Mouse (Mus musculus) urinary bladder, postnatal 36 days (tissue): ENCODE measurements around the gene Magi1.

Experiments
- DNase-seq, 2 experiments: peaks; one replicate each; pipeline ENCODE4 v3.0.0; 2022; ENCODE audit warnings: low spot score in 2 of 2, mixed read lengths in 1 of 2

Gene Magi1

GRCm38 (mm10) chr6:94283318-94284061, at the start of gene Magi1:
Gene Magi1, minus strand, starts transcription at chr6:94283917.
- DNase-seq: peak; percentile 87 to 94

GRCm38 (mm10) chr6:94327143-94327542, 43.4 kb upstream of the Magi1 start:
- no peak for DNase-seq

GRCm38 (mm10) chr6:94316886-94317285, 33.2 kb upstream of the Magi1 start:
- no peak for DNase-seq

DNA sequence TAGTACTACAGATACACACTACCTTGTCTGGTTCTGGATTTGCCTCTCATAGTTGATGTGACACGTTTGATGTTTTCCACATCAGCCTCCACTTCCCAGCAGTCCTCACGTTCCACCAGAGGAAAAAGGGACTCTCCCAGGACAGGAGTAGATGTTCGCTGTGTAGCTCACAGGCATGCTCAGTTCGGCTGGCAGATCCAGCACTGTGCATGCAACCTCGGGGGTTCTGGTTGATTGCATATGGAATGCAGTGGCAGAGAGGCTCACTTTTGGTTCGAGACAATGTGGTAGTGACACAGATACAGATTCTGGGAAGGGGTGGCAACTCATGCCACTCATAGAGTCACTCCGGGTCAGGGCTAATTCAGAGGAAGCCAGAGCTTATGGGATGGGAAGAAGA, 28.6 kb upstream of the Magi1 start:
- no peak for DNase-seq

- DNase-seq: no peak
Measured at GRCm38 (mm10) chr6:94308498-94308897, 24.8 kb upstream of the Magi1 start.

- no peak for DNase-seq
Measured at GRCm38 (mm10) chr6:94303512-94303911, 19.8 kb upstream of the Magi1 start.

- no peak for DNase-seq
Measured at GRCm38 (mm10) chr6:94301804-94302203, 18.1 kb upstream of the Magi1 start.

GRCm38 (mm10) chr6:94300562-94300961, 16.8 kb upstream of the Magi1 start:
- no peak for DNase-seq

GRCm38 (mm10) chr6:94287387-94287786, 3.7 kb upstream of the Magi1 start:
- no peak for DNase-seq

- DNase-seq: no peak
Measured at GRCm38 (mm10) chr6:94286555-94286954, 2.8 kb upstream of the Magi1 start.

DNA sequence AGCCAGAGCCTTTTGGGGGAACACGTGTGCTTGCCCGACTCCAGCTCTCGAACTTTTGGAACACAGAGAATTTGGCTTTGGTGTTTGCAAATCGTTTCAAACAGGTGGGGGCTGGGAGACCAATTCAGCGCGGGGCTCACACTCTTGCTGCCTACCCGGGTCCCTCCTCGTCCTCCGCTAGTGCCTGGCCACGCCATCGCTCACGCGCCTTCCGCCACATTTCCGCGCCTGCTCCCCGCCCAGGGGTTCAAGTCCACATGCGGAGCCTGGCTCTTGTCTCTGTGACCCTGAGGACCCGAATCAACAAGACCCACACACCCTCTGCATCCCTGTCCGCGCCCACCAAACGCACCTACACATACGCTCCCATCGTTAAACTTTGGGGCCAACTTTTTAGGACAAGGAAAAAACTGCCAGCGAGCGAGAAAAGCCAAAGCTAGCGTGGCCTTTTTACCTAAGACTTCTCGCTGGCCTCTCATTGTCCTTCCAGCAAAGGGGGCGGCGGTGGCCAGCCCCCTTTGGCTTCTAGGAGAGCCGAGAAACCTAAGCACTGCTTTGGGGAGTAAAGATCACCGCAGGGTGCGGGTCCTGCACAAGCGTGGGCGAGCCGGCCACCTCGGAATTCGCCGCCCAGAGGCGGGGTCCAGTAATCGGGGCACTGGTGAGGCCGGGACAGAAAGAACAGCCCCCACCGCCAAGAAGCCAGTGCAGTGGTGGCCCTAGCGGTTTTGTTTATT, 540 bp upstream of the Magi1 start:
- peak in 1 of 2 experiments; percentile 31 for DNase-seq

- peak; percentile 16 to 22 for DNase-seq
Measured at GRCm38 (mm10) chr6:94282301-94283241, 1.1 kb downstream of the Magi1 start.

DNA sequence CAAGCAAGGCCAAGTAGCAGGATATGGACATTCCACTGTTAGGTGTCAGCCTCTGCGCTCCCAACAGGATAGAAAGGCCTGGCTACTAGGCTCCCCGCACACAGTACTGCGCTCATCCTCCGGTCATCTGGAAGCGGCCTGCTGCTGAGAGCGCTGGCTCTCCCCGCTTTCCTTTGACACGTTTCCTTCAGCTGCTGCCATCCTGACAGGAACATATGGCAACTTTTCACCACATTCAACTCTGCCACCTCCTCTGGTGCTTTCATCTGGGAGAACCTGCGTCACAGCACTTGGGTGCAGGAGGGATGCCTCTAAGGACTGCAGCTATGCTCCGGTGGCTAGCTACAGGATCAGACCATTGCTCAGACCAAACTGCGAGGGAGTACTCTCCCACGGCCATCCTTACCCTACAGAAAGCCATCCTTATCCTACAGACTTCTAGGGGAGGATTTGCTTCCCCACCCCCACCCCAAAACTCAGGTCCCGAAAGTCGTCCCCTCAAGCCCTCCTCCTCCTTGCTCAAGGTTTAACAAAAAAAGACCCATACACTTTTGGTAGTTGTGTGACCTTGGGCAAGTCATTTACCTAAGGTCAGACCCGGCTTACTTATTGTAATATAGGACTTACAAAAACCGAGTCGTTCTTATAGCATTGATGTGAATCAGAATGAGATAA, 2.0 kb downstream of the Magi1 start:
- no peak for DNase-seq

DNA sequence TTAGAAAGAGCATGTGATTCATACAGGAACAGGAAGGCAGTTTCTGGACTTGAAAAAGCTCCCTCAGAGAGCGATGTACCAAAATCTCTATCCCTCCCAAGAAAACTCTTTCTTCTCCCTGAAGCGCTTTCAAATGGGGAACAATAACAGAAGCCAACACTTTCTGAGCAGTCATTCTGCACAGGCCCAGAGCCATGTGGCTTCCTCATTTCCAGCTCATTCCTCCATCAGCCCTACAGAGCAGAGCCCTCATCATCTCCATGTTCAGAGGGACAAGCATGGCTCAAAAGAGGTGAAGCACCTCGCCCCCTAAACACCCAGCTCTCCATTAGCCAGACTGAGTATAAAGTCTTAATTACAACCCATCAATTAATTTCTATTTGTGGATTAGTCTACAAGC, 9.8 kb downstream of the Magi1 start:
- no peak for DNase-seq

DNA sequence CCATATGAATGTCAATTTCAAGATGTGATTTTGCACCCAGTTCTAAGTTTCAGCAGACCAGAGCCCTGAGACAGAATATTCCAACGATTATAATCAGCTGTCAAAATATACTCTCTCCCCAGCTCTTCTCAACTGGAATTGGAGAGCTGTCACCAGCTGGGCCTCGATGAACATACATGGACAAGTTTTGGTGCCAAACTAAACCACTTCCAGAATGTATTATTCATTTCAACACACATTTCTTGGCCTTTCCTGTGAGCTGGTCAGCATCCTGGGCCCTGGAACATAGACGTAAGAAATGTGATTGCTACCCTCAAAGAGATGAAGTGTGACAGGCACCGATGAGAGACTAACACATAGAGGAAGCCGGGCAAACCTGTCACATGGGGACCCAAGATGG, 13.7 kb downstream of the Magi1 start:
- DNase-seq: no peak

GRCm38 (mm10) chr6:94269174-94269573, 14.5 kb downstream of the Magi1 start:
- DNase-seq: no peak

GRCm38 (mm10) chr6:94265244-94265935, 18.3 kb downstream of the Magi1 start:
- no peak for DNase-seq

- DNase-seq: no peak
Measured at GRCm38 (mm10) chr6:94264183-94264941, 19.4 kb downstream of the Magi1 start.

DNA sequence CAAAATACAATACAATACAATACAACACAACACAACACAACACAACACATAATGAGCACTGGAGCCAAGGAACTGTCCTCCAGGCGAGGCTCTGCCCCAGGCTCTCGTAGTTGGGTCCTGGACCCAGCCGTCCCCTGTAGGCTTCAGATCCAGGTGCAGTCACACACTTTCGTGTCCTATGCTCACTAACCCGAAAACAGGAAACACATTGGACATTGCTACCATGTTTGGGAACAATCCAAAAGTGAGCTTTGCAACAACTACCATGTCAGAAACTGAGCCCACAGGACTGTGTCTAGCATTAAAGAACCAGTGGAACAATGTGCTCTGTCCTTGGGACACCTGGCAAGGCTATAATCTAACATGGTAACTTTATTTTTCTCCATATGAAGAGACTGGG, 22.9 kb downstream of the Magi1 start:
- DNase-seq: no peak

GRCm38 (mm10) chr6:94259981-94260380, 23.7 kb downstream of the Magi1 start:
- DNase-seq: no peak
